Mouse (Mus musculus) limb, embryonic 12.5 days (tissue): ENCODE measurements at regions not wholly inside any gene's neighbourhood (a gene's known extent, or its start where the extent isn't known, plus 50 kb on each side); places are given as distances from the start of the nearest gene placed in this dataset.

Experiments used
- ATAC-seq: fragments of 200-750 bp; cut with Nextera tagmentation; 2 replicates; pipeline ENCODE4 v1.8.0; 2017; ENCODE audit warnings: low read depth, moderate TSS enrichment; ENCODE audit not compliant: insufficient number of reproducible peaks, insufficient read depth, low FRiP score, low TSS enrichment
- H3K27ac ChIP-seq: fragments of 300-500 bp; sonication (generic); 2 replicates; pipeline ENCODE4 v1.5.1; 2016; ENCODE audit warnings: mild to moderate bottlenecking, moderate library complexity
- H3K27me3 ChIP-seq: fragments of 300-500 bp; sonication (generic); 2 replicates; pipeline ENCODE4 v1.6.1; 2016; ENCODE audit warnings: mild to moderate bottlenecking, moderate library complexity
- H3K36me3 ChIP-seq: fragments of 300-500 bp; sonication (generic); 2 replicates; pipeline ENCODE4 v1.6.1; 2016; ENCODE audit warnings: mild to moderate bottlenecking, moderate library complexity
- H3K4me1 ChIP-seq: fragments of 300-500 bp; sonication (generic); replicated peaks from 2 replicates; pipeline ENCODE4 v1.6.1; 2016
- H3K4me2 ChIP-seq: fragments of 300-500 bp; sonication (generic); 2 replicates; pipeline ENCODE4 v1.6.1; 2016; ENCODE audit warnings: mild to moderate bottlenecking, moderate library complexity
- H3K4me3 ChIP-seq: fragments of 300-500 bp; sonication (generic); replicated peaks from 2 replicates; pipeline ENCODE4 v1.5.1; 2016; ENCODE audit warnings: mild to moderate bottlenecking
- H3K9ac ChIP-seq: fragments of 300-500 bp; sonication (generic); replicated peaks from 2 replicates; pipeline ENCODE4 v1.6.1; 2016; ENCODE audit warnings: mild to moderate bottlenecking, moderate library complexity
- H3K9me3 ChIP-seq: fragments of 300-500 bp; sonication (generic); 2 replicates; pipeline ENCODE4 v1.6.1; 2016; ENCODE audit warnings: mild to moderate bottlenecking, moderate library complexity
- WGBS: fragments of 180-500 bp; shearing (Covaris S2); methylation state at CpG from one replicate; pipeline ENCODE4 v1.1.7; 2016; 5-methylcytosine and 5-hydroxymethylcytosine counted together

DNA sequence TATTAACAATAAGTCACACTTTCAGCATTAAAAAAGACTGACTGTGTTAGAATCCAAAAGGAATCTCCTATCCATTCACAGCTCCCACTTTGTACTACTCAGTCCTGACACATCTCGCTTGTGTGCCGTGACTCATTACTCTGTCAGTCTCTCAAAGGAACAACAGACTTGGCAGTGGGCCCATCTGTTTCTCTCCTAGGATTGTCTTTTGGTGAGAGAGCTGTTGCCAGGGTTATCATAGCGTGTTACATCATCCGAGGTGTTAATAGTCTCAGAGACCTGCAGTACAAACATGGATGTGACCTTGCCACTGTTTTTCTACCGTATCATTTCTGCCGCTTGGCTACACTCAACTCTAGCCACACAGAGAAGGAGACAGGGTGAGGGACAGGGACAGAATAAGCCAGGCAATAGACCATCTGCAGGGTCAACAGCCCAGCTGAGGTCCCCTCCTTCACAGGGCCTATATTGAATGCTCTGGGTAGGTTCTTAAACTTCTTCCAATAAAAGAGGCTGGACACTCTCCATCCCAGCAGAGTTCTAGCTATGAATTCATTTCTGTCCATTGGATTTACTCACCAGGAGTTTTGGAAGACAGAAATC, 227.2 kb upstream of the Prdm1 start:
- WGBS: 86% methylated on average over 6 of the region's 6 CpGs
- H3K4me2 ChIP-seq: no peak overlapping the region
- H3K4me3 ChIP-seq: no peak overlapping the region

DNA sequence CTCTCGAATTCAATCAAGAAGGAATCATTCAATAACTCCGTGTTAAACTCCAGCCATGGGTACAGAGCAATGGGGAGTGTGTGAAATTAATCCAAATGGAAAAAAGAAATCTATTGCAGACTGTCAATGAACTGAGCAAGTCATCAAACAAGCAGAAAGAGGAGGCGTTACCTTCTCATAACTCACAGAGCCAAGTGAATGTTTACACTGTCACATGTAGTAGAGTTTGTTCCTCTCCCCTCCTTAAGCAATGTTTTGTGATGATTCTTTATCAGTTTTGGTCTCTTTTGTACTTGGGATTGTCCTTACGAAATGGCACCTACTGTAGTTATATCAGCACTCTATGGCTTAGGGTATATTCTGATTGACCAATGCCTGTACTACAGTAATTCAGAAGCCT, 226.6 kb upstream of the Prdm1 start:
- Histone ChIP-seq H3K9me3 (no peaks in the 10 kb centered on the region), H3K4me1 (peaks cover 14% of the 10 kb centered on the region), H3K27ac (no peak overlapping the region), H3K4me2 (no peak overlapping the region), H3K9ac (no peak overlapping the region), H3K27me3 (peaks cover 29% of the 10 kb centered on the region), H3K4me3 (no peak overlapping the region), H3K36me3 (no peaks in the 10 kb centered on the region)
- WGBS: 74% methylated on average over 4 of the region's 4 CpGs
- ATAC-seq: no peak

More for the DNA sequence above, 227.2 kb upstream of the Prdm1 start:
- Histone ChIP-seq H3K9ac (no peak overlapping the region), H3K4me1 (peaks cover 9% of the 10 kb centered on the region; the same call in 1 of the 2 replicates), H3K27me3 (peaks cover 29% of the 10 kb centered on the region), H3K36me3 (no peaks in the 10 kb centered on the region), H3K9me3 (no peaks in the 10 kb centered on the region), H3K27ac (no peak overlapping the region)
- ATAC-seq: no peak

DNA sequence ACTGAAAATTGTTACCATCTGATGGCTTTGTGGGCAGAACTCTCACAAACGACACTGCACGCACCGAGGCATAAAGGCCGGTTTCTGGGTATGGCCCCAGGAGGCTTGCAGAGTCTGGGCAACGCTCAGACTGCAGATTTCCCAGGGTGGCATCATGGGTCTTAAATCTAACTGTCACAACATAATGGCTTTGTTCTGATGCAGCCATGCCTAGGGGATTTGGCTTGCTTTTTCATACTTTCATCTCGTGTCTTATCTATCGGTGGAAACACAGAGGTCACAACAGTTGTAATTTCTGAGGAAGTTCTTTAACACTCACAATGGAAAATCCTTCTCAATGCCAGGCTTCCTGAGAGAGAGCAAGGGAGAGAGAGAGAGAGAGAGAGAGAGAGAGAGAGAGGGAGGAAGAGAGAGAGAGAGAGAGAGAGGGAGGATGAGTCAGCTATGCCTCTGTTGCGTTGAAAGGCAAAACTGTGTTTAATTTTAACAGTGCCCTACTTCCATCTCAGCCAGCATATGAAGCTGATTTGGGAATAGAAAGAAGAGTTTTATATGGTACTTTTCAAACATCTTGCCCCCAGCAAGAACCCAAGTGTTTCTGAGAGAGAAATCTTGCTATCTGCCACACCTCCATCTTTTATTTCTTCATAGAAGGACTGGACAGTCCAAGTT, 224.6 kb upstream of the Prdm1 start:
- no peak overlapping the region for H3K27ac ChIP-seq
- no peaks in the 10 kb centered on the region for H3K9me3 ChIP-seq
- no peak overlapping the region for H3K4me2 ChIP-seq
- H3K27me3 ChIP-seq: peaks cover 29% of the 10 kb centered on the region
- ATAC-seq: no peak
- WGBS: 26% methylated on average over 8 of the region's 8 CpGs
- no peak overlapping the region for H3K9ac ChIP-seq
- peaks cover 15% of the 10 kb centered on the region for H3K4me1 ChIP-seq
- no peaks in the 10 kb centered on the region for H3K36me3 ChIP-seq
- H3K4me3 ChIP-seq: no peak overlapping the region

DNA sequence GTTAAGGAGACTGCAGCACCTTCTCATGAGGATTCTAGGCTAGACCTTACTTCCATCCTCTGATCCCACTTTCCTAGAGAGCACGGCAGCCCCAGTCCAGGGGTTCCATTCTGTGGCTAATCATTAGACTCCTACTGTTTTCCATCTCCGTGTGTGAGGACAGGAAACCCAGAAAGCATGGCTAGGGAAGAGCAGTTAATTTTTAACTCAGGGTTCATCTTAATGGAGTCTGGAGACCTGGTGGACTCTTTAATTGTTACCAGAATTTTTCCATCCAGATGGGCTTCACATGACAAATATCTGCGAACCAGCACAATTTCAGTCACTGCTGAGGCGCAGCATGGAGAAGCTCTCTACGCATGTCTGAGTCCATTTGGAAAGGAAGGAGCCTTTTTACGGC, 222.8 kb upstream of the Prdm1 start:
- no peak for ATAC-seq

DNA sequence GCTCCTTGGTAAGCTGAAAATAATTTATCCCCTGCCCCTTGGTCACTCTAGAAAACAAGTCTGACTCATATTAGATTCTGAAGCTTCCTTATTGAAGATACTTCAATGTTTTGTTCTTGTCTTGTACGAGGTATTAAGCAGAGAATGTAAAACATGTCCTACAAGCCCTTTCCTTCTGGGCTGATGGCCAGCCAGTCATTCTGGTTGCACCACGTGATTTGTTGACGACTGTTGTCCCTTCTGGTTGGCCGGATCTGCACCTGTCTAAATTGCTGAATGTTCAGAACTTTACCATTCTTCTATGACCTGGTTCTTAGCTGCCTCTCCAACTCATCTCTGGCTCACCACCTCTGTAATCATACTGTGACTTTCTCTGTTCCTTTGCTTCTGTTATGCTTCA, 220.9 kb upstream of the Prdm1 start:
- 62% methylated on average over 4 of the region's 4 CpGs for WGBS
- Histone ChIP-seq H3K27ac (no peak overlapping the region), H3K9ac (no peak overlapping the region), H3K36me3 (no peaks in the 10 kb centered on the region), H3K4me1 (peaks cover 15% of the 10 kb centered on the region), H3K27me3 (peaks cover 20% of the 10 kb centered on the region), H3K4me2 (no peak overlapping the region), H3K9me3 (no peaks in the 10 kb centered on the region), H3K4me3 (no peak overlapping the region)
- ATAC-seq: no peak

More for the DNA sequence above, 222.8 kb upstream of the Prdm1 start:
- no peak overlapping the region for H3K4me2 ChIP-seq
- H3K9me3 ChIP-seq: no peaks in the 10 kb centered on the region
- H3K4me1 ChIP-seq: peaks cover 15% of the 10 kb centered on the region
- H3K36me3 ChIP-seq: no peaks in the 10 kb centered on the region
- no peak overlapping the region for H3K9ac ChIP-seq
- WGBS: 34% methylated on average over 6 of the region's 6 CpGs
- no peak overlapping the region for H3K27ac ChIP-seq
- H3K4me3 ChIP-seq: no peak overlapping the region
- peaks cover 28% of the 10 kb centered on the region for H3K27me3 ChIP-seq

DNA sequence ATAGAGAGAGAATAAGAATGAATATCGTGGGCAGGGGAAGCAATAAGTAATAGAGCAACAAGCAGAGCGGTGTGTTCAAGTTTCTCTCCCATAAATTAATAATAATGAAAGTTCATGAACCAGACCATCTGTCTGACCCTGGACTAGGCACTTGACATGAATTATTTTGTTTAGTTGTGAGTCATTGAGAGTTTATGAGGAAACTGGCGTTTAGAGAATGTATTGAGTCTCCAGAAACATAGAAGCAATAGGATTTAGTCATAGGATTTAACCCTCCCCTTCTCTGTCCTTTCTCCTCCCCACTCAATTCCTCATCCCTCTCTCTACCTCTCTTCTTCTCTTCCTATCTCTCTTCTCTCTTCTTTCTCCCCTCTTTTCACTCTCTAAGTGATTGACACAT, 219.1 kb upstream of the Prdm1 start:
- no peak overlapping the region for H3K4me3 ChIP-seq
- H3K27me3 ChIP-seq: peaks cover 14% of the 10 kb centered on the region
- 70% methylated on average over 3 of the region's 3 CpGs for WGBS
- no peak overlapping the region for H3K4me2 ChIP-seq
- no peak for ATAC-seq
- H3K4me1 ChIP-seq: peaks cover 15% of the 10 kb centered on the region
- no peaks in the 10 kb centered on the region for H3K9me3 ChIP-seq
- no peak overlapping the region for H3K27ac ChIP-seq
- H3K36me3 ChIP-seq: no peaks in the 10 kb centered on the region
- no peak overlapping the region for H3K9ac ChIP-seq

DNA sequence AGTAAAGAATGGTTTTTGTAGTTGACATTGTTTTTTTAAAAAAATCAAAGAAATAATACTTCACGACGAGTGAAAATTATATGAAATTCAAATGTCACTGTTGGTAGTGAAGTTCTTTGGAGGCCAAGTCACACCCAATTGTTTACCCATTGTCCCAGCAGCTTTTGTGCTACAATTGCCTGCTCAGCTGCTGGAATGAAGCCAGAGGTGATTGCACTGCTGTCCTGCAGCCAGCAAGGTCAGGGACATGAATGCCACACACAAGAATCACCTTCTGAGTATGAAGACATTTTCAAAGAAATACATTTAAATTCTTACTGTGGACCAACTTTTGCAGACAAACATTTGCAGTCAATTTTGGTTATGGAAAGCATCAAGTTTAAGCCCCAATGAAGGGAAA, 215.9 kb upstream of the Prdm1 start:
- H3K27me3 ChIP-seq: peaks cover 6% of the 10 kb centered on the region
- no peak overlapping the region for H3K4me2 ChIP-seq
- no peaks in the 10 kb centered on the region for H3K4me1 ChIP-seq
- H3K4me3 ChIP-seq: no peak overlapping the region
- H3K9ac ChIP-seq: no peak overlapping the region
- no peaks in the 10 kb centered on the region for H3K36me3 ChIP-seq
- ATAC-seq: no peak
- WGBS: 94% methylated on average over 2 of the region's 2 CpGs
- H3K9me3 ChIP-seq: no peaks in the 10 kb centered on the region
- no peak overlapping the region for H3K27ac ChIP-seq

DNA sequence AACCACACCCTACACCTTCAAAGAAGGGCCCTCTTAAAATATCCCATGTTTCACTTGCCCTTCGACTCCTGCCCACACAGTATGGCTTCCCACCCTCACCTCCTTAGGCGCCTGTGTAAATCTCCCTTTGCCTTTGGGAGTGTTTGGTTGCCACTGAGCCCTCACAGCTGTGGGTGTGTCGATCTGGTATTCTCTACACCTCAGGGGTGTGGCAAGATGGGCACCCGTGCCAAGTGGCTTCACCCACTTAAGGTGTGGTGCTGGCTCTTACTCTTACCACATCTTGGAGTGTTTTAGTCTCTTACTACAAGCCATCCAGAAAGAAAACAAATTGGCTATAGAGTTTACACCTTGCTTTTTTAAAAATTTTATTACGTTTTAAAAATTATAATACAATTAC, 205.3 kb upstream of the Prdm1 start:
- Histone ChIP-seq H3K9me3 (no peaks in the 10 kb centered on the region), H3K4me1 (no peaks in the 10 kb centered on the region), H3K27ac (no peak overlapping the region), H3K9ac (no peak overlapping the region), H3K27me3 (no peaks in the 10 kb centered on the region), H3K4me2 (no peak overlapping the region), H3K4me3 (no peak overlapping the region), H3K36me3 (no peaks in the 10 kb centered on the region)
- 87% methylated on average over 5 of the region's 5 CpGs for WGBS
- ATAC-seq: no peak

DNA sequence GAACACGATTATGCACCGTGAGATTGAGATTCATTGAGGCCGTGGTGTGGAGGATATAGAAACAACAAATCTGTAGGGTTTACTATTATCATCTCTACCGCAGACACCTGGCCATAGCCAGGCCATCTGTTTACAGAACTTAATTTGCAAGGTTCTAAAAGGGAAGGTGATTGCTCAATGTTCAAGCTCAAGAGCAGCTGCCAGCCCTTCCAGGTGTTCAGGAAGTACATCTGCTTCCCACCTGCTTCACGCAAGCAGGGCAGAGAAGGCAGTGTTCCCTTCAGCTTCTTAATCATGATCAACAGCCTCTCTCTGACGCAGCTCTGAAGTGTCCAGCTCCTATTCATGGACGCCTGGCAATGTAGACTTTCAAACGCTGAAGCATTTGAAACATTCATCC, 202.4 kb upstream of the Prdm1 start:
- no peak overlapping the region for H3K9ac ChIP-seq
- no peaks in the 10 kb centered on the region for H3K36me3 ChIP-seq
- no peaks in the 10 kb centered on the region for H3K4me1 ChIP-seq
- 72% methylated on average over 8 of the region's 8 CpGs for WGBS
- H3K4me3 ChIP-seq: no peak overlapping the region
- ATAC-seq: no peak
- no peaks in the 10 kb centered on the region for H3K9me3 ChIP-seq
- H3K27me3 ChIP-seq: no peaks in the 10 kb centered on the region
- H3K4me2 ChIP-seq: no peak overlapping the region
- no peak overlapping the region for H3K27ac ChIP-seq

DNA sequence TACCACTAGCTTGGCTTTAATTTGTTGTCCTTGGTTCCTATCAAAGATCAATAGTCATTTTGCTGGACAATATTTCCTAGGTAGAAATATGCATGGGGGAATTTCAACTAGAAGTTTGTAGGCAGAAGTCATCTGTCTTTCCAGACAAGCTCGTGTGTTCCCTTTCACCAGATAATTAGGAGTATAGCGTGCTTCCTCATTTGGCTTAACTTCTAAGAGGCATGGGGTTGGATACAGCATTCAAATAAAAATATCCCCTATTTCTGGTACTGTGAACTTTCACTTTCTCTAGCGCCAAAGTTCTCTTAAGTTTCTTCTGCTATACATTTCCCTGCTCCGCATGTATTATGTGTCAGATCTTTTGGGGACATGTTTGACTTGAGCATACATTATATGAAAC, 200.7 kb upstream of the Prdm1 start:
- H3K4me2 ChIP-seq: no peak overlapping the region
- no peak for ATAC-seq
- no peaks in the 10 kb centered on the region for H3K27me3 ChIP-seq
- H3K9ac ChIP-seq: no peak overlapping the region
- H3K4me3 ChIP-seq: no peak overlapping the region
- WGBS: 81% methylated on average over 4 of the region's 4 CpGs
- H3K36me3 ChIP-seq: no peaks in the 10 kb centered on the region
- no peak overlapping the region for H3K27ac ChIP-seq
- H3K4me1 ChIP-seq: no peaks in the 10 kb centered on the region
- no peaks in the 10 kb centered on the region for H3K9me3 ChIP-seq

DNA sequence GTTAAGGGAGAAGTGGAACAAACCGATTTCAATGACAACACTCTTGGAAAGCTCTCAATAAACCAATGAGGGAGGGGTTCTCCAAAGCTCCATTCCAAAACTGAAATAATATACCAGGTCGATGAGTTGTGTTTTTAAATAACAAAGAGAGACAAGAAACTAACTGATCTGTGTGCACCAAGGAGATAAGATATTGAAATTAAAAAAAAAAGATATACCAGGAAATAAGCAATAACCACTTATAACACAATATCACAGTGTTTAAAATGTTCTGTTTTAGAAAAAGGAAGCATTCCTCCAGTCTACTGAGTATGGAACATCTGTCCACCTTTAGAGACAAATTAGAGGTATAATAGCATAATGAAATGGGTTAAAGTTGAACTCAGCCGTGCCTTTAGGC, 196.3 kb upstream of the Prdm1 start:
- WGBS: 74% methylated on average over 3 of the region's 3 CpGs
- H3K9me3 ChIP-seq: no peaks in the 10 kb centered on the region
- H3K4me2 ChIP-seq: no peak overlapping the region
- no peak for ATAC-seq
- H3K4me3 ChIP-seq: no peak overlapping the region
- H3K36me3 ChIP-seq: no peaks in the 10 kb centered on the region
- H3K27me3 ChIP-seq: no peaks in the 10 kb centered on the region
- H3K9ac ChIP-seq: no peak overlapping the region
- H3K4me1 ChIP-seq: no peaks in the 10 kb centered on the region
- H3K27ac ChIP-seq: no peak overlapping the region

DNA sequence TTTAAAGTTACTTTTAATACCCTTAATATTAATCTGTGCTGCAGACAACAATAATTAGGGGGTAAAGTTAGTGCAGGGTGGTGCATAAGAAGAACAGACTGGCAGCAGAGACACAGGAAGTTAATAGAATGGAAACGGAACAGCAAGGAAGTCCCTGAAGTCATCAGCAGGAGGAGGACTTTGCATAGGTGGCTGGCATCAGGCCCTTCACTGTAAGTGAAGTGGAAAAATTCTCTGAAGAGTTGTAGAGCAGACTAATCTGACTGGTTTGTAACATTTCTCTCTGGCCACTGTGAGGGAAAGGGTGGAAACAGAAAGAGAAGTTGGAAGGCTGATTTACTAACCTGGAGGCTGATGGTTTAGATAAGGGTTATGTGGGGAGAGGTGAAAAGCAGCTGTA, 195.5 kb upstream of the Prdm1 start:
- Histone ChIP-seq H3K4me1 (no peaks in the 10 kb centered on the region), H3K27ac (no peak overlapping the region), H3K27me3 (no peaks in the 10 kb centered on the region), H3K9ac (no peak overlapping the region), H3K4me2 (no peak overlapping the region), H3K9me3 (no peaks in the 10 kb centered on the region), H3K36me3 (no peaks in the 10 kb centered on the region), H3K4me3 (no peak overlapping the region)
- no peak for ATAC-seq
- WGBS: 70% methylated on average over 1 of the region's 1 CpGs
